Mouse (Mus musculus): ENCODE data around the gene Slc25a17.

Gene Slc25a17

GRCm38 (mm10) chr15:81301193-81302070 lies 59.2 kb downstream of the Slc25a17 start:
- DNase-seq (ENCODE audit: low spot score) = no peak

GRCm38 (mm10) chr15:81300520-81301069 lies 60.0 kb downstream of the Slc25a17 start:
- DNase-seq (ENCODE audit: low spot score) = no peak

DNA sequence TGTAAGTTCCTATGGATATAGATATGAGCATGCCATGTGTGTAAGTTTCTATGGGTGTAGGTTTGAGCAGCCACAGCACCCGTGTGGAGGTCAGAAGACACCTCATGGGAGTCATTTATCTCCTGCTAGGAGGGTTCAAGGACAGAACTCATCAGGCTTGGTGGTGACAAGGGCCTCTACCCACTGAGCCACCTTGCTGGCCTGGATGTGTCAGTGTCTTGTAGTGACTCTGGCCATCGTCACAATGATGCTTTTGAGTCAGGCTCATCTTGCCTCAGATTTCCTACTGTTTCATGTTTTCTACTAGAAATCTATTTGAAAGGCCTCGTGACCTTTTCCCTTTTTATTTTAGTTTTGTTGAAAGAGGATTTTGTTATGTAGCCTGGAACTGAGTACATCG lies 61.1 kb downstream of the Slc25a17 start:
- no peak for DNase-seq (ENCODE audit: low spot score)

GRCm38 (mm10) chr15:81298213-81298612 lies 62.4 kb downstream of the Slc25a17 start:
- DNase-seq (ENCODE audit: low spot score) = no peak

- no peak for DNase-seq (ENCODE audit: low spot score)
These were observed 63.1 kb downstream of the Slc25a17 start for GRCm38 (mm10) chr15:81297543-81297942.

DNA sequence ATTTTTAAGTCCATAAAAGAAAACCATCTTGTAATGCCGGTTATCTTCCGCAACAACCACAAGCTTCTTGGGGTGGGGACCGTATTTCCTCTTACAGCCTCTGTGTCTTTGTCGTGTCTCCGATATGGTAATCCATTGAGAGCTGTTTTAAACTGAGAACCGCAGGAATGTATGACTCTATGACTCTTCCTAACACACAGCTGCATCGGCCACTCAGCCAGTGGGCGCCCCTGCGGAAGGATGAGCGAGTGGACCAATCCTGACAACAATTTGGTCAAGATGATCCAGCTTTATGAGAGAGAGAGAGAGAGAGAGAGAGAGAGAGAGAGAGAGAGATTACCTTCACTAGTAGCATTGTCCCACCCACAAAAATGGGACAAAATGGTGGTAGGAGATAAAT lies 65.7 kb downstream of the Slc25a17 start:
- DNase-seq (ENCODE audit: low spot score) = no peak

DNA sequence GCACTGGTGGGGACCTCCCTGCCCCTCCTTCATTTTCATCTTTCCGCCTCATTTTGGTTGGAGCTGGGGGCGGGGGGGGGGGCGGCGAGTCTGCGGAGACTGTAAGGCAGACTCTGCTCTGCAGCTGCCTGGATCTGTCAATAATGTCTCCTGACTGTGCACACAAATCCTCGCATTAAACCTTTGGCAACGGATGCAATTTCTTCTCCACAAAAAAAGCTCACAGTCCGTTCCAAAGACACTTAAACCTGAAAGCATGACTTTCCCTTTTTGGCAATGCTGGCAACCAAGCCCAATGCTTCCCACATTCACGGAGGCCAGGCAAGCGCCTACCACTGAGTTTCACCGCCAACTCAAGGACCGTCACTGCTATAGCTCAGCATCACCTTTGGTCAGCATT lies 66.2 kb downstream of the Slc25a17 start:
- DNase-seq (ENCODE audit: low spot score) = no peak

- DNase-seq (ENCODE audit: low spot score) = no peak
These were observed 69.9 kb downstream of the Slc25a17 start for GRCm38 (mm10) chr15:81290747-81291146.

DNA sequence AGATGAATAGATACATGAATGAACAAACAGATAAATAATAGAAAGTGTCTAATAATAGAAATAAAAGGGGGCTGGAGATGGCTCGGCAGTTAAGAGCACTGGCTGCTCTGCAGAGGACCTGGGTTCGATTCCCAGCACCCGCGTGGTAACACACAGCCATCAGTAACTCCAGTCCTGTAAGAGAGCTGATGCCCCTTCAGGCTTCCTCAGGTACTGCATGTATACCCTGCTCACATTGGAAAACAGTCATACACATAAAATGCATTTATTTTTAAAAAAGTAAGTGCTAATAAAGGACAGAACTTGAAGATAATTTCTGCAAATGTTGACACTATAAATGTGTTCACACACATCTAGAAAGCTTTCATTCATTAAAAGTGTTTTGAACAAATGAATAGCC lies 70.4 kb downstream of the Slc25a17 start:
- DNase-seq (ENCODE audit: low spot score) = no peak

DNA sequence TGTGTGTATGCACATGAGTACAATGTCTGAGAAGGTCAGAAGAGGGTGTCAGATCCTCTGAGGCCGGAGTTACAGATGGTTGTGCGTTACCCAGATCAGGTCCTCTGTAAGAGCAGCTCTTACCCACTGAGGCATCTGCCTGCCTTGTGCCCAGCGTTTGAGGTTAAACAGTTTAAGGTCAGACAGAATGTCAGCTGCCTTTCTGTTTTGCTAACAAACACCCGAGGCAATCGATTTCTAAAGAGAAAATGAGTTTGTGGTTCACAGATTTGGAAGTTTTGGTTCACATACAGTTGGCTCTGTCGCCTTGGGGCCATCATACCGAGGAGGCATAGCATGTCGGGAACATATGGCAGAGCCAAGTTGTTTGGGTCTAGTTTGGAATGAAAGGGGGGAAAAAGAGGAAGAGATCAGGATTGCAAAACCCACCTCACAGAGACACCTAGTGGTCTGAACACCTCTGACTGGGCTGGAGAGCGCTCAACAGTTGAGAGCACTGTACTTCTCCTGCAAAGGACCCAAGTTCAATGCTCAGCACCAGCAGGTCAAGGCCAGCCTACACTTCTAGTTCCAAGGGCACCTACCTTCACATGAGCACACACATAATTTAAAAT lies 76.4 kb downstream of the Slc25a17 start:
- DNase-seq (ENCODE audit: low spot score) = no peak

- no peak for DNase-seq (ENCODE audit: low spot score)
These were observed 81.9 kb downstream of the Slc25a17 start for GRCm38 (mm10) chr15:81278699-81279098.

DNA sequence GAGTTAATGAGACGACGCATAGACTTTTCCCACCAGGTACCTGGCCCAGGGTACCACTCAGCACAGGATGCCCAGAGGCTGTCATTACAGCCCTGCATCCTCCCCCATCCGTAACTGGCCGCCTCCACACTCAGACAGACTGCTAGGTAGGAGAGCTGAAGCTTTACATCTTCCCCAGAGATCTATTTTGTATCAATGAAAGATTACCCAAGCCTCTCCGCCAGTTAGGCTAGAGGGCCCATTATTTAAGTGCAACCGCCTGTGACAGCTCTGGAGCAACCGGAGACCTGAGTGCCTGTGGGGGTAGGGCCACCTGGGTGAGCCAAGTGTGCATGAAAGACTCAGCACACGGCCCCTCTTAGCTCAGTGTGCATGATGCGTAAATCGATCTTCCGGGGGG lies 82.7 kb downstream of the Slc25a17 start:
- DNase-seq (ENCODE audit: low spot score) = no peak

- no peak for DNase-seq (ENCODE audit: low spot score)
These were observed 87.3 kb downstream of the Slc25a17 start for GRCm38 (mm10) chr15:81273361-81273760.

- no peak for DNase-seq (ENCODE audit: low spot score)
These were observed 88.1 kb downstream of the Slc25a17 start for GRCm38 (mm10) chr15:81272305-81273053.

Data from left cerebral cortex, adult 11 months (tissue).